8 mouse cellular contexts compared by ENCODE assay signal in genomic region chr8:70765838-70766570, GRCm38 (mm10). TPM values are rescaled to one million over a fixed set of nuclear protein-coding genes. Genes with fewer than 3 reads are reported as not detected.
DNase-seq lines count a peak whose midpoint lies in the region; ATAC-seq and TF ChIP-seq lines count a peak whose summit lies in the region.

No protein-coding gene starts in this region.

- TF ChIP-seq CTCF in thymus, adult 2 months (IDR thresholded peaks at IDR 0.05; ENCODE audit: borderline replicate concordance, control insufficient read depth, extremely low read depth, insufficient read depth, low read length, poor library complexity), result peak; percentile 30; the same call in 1 of the 2 replicates

- H3K9me3 ChIP-seq in limb, embryonic 11.5 days (ENCODE audit: control insufficient read depth, low read length), result no peaks in the 10 kb centered on the region
- no peaks in the 10 kb centered on the region for H3K9me3 ChIP-seq in midbrain, embryonic 13.5 days

- intact Hi-C loops in left cerebral cortex, postnatal 14 days (cut with DNase I), result loop anchor here (5.0 kb wide), 1 partner anchor 76 kb away; no protein-coding TSS in a partner anchor

- peaks cover 16% of the 10 kb centered on the region for H3K36me3 ChIP-seq in limb, embryonic 11.5 days (ENCODE audit: control insufficient read depth, insufficient read depth, low read length)
- H3K36me3 ChIP-seq in midbrain, embryonic 13.5 days, result peaks cover 37% of the 10 kb centered on the region
- no peaks in the 10 kb centered on the region for H3K36me3 ChIP-seq in thymus, adult 2 months (ENCODE audit: control insufficient read depth, insufficient read depth, low read length)

- no peak overlapping the region for H3K27ac ChIP-seq in limb, embryonic 11.5 days (replicated peaks; ENCODE audit: low read depth, low read length)
- H3K27ac ChIP-seq in midbrain, embryonic 13.5 days, result no peak overlapping the region
- H3K27ac ChIP-seq in thymus, adult 2 months (ENCODE audit: control insufficient read depth, insufficient read depth, low read length), result peak overlapping the region; percentile 63

- DNase-seq in adrenal gland, adult 2 months, result peak; percentile 54
- DNase-seq in adrenal gland, postnatal 25 days, result no peak
- DNase-seq in R1 (ENCODE audit: low read depth, low spot score), result peak; percentile 55
- DNase-seq in limb, embryonic 11.5 days (ENCODE audit: low spot score), result peak; percentile 58
- DNase-seq in thymus, adult 2 months, result peak; percentile 78
- no peak for DNase-seq in left cerebral cortex, postnatal 14 days (ENCODE audit: low spot score in 2 of 2)

- H3K9ac ChIP-seq in limb, embryonic 11.5 days (ENCODE audit: low read length), result peak overlapping the region; percentile 59
- H3K9ac ChIP-seq in midbrain, embryonic 13.5 days (replicated peaks), result peak overlapping the region; percentile 60

- H3K27me3 ChIP-seq in limb, embryonic 11.5 days (ENCODE audit: control insufficient read depth, insufficient read depth, low read length), result no peaks in the 10 kb centered on the region
- H3K27me3 ChIP-seq in midbrain, embryonic 13.5 days, result peaks cover 21% of the 10 kb centered on the region
- H3K27me3 ChIP-seq in thymus, adult 2 months (ENCODE audit: control insufficient read depth, insufficient read depth, low read length), result no peaks in the 10 kb centered on the region

- peak overlapping the region; percentile 88 for H3K4me2 ChIP-seq in limb, embryonic 11.5 days (ENCODE audit: low read depth, severe bottlenecking)
- H3K4me2 ChIP-seq in midbrain, embryonic 13.5 days (replicated peaks), result peak overlapping the region; percentile 54

- 2% methylated on average over 34 of the region's 34 CpGs for WGBS in limb, embryonic 11.5 days
- WGBS in midbrain, embryonic 13.5 days, result 3% methylated on average over 34 of the region's 34 CpGs
- 3% methylated on average over 34 of the region's 34 CpGs for WGBS in thymus, adult 2 months

- peak; percentile 5; the same call in 1 of the 2 replicates for ATAC-seq in granulocyte monocyte progenitor cell, adult 5-6 weeks (replicated peaks; ENCODE audit: poor library complexity, severe bottlenecking)
- ATAC-seq in limb, embryonic 11.5 days (ENCODE audit: insufficient number of reproducible peaks, low FRiP score, low TSS enrichment, low read depth), result no peak
- ATAC-seq in midbrain, embryonic 13.5 days, result no peak

- H3K4me3 ChIP-seq in limb, embryonic 11.5 days (ENCODE audit: low read depth, low read length), result peak overlapping the region; percentile 34
- H3K4me3 ChIP-seq in midbrain, embryonic 13.5 days (replicated peaks), result peak overlapping the region; percentile 27
- H3K4me3 ChIP-seq in thymus, adult 2 months (ENCODE audit: control insufficient read depth, insufficient read depth, low read length), result peak overlapping the region; percentile 46

- peaks cover 18% of the 10 kb centered on the region for H3K4me1 ChIP-seq in limb, embryonic 11.5 days (ENCODE audit: control insufficient read depth, insufficient read depth, low read length)
- H3K4me1 ChIP-seq in midbrain, embryonic 13.5 days (replicated peaks), result peaks cover 24% of the 10 kb centered on the region
- H3K4me1 ChIP-seq in thymus, adult 2 months (replicated peaks; ENCODE audit: control insufficient read depth, insufficient read depth, low read length), result peaks cover 29% of the 10 kb centered on the region

- 0 out of 2 replicates have a peak, but pooled peaks have one; percentile 27 for TF ChIP-seq POLR2A in thymus, adult 2 months (IDR thresholded peaks at IDR 0.05; ENCODE audit: control insufficient read depth, extremely low read depth, insufficient read depth, low read length, poor library complexity)

RNA-seq across cellular contexts. Expression of gene Mpv17l2, which starts 5.3 kb away (rescaled TPM):
- 100 to 1,000 TPM; 108 to 132 TPM for total RNA-seq in adrenal gland, adult 2 months (2021)
- 359 and 417 TPM in 2 replicates for polyA plus RNA-seq in adrenal gland, adult 2 months (2012; rRNA removed)
- 127 and 143 TPM in 2 replicates for total RNA-seq in adrenal gland, postnatal 25 days (2021)
- total RNA-seq in granulocyte monocyte progenitor cell, adult 5-6 weeks (2014; fragmentation: Nextera tagmentation), result 28.6 and 41.1 TPM in 2 replicates
- total RNA-seq in granulocyte monocyte progenitor cell, adult 5-6 weeks (2017), result 9.0 and 9.3 TPM in 2 replicates
- polyA plus RNA-seq in limb, embryonic 11.5 days (2014; fragmentation: Nextera tagmentation; extraction: Ambion mirVana), result 23.1 and 23.6 TPM in 2 replicates
- polyA plus RNA-seq in midbrain, embryonic 13.5 days (2015; fragmentation: Nextera tagmentation; extraction: Ambion mirVana), result 36.2 and 38.4 TPM in 2 replicates
- polyA plus RNA-seq in thymus, adult 2 months (2012; rRNA removed), result 72.9 and 103 TPM in 2 replicates
- total RNA-seq in left cerebral cortex, postnatal 14 days (2021), result 10 to 100 TPM; 36.3 to 36.5 TPM

RNA-seq across cellular contexts. Expression of gene Pik3r2, which starts 10.5 kb away (rescaled TPM):
- total RNA-seq in adrenal gland, adult 2 months (2021), result 10 to 100 TPM; 37.2 to 49.0 TPM
- polyA plus RNA-seq in adrenal gland, adult 2 months (2012; rRNA removed), result 296 and 305 TPM in 2 replicates
- 50.2 and 62.1 TPM in 2 replicates for total RNA-seq in adrenal gland, postnatal 25 days (2021)
- total RNA-seq in granulocyte monocyte progenitor cell, adult 5-6 weeks (2014; fragmentation: Nextera tagmentation), result 6.6 and 14.0 TPM in 2 replicates
- 12.1 and 16.6 TPM in 2 replicates for total RNA-seq in granulocyte monocyte progenitor cell, adult 5-6 weeks (2017)
- polyA plus RNA-seq in limb, embryonic 11.5 days (2014; fragmentation: Nextera tagmentation; extraction: Ambion mirVana), result 46.9 and 48.3 TPM in 2 replicates
- polyA plus RNA-seq in midbrain, embryonic 13.5 days (2015; fragmentation: Nextera tagmentation; extraction: Ambion mirVana), result 78.9 and 87.2 TPM in 2 replicates
- polyA plus RNA-seq in thymus, adult 2 months (2012; rRNA removed), result 124 and 136 TPM in 2 replicates
- total RNA-seq in left cerebral cortex, postnatal 14 days (2021), result 100 to 1,000 TPM; 162 to 174 TPM

RNA-seq across cellular contexts. Expression of gene Rab3a, which starts 11.5 kb away (rescaled TPM):
- total RNA-seq in adrenal gland, adult 2 months (2021), result 10 to 100 TPM; 49.1 to 85.5 TPM
- polyA plus RNA-seq in adrenal gland, adult 2 months (2012; rRNA removed), result 141 and 152 TPM in 2 replicates
- total RNA-seq in adrenal gland, postnatal 25 days (2021), result 65.2 and 89.6 TPM in 2 replicates
- 5.5 and 10.8 TPM in 2 replicates for total RNA-seq in granulocyte monocyte progenitor cell, adult 5-6 weeks (2014; fragmentation: Nextera tagmentation)
- 0.34 and 1.6 TPM in 2 replicates for total RNA-seq in granulocyte monocyte progenitor cell, adult 5-6 weeks (2017)
- 11.6 and 12.3 TPM in 2 replicates for polyA plus RNA-seq in limb, embryonic 11.5 days (2014; fragmentation: Nextera tagmentation; extraction: Ambion mirVana)
- 261 and 275 TPM in 2 replicates for polyA plus RNA-seq in midbrain, embryonic 13.5 days (2015; fragmentation: Nextera tagmentation; extraction: Ambion mirVana)
- 17.8 and 20.8 TPM in 2 replicates for polyA plus RNA-seq in thymus, adult 2 months (2012; rRNA removed)
- total RNA-seq in left cerebral cortex, postnatal 14 days (2021), result 100 to 1,000 TPM; 926 to 947 TPM

RNA-seq across cellular contexts. Expression of gene Mast3, which starts 38.9 kb away (rescaled TPM):
- total RNA-seq in adrenal gland, adult 2 months (2021), result 10 to 100 TPM; 18.9 to 20.5 TPM
- 91.5 and 91.7 TPM in 2 replicates for polyA plus RNA-seq in adrenal gland, adult 2 months (2012; rRNA removed)
- total RNA-seq in adrenal gland, postnatal 25 days (2021), result 26.9 and 27.4 TPM in 2 replicates
- 74.8 and 78.5 TPM in 2 replicates for total RNA-seq in granulocyte monocyte progenitor cell, adult 5-6 weeks (2014; fragmentation: Nextera tagmentation)
- total RNA-seq in granulocyte monocyte progenitor cell, adult 5-6 weeks (2017), result 12.4 and 12.5 TPM in 2 replicates
- polyA plus RNA-seq in limb, embryonic 11.5 days (2014; fragmentation: Nextera tagmentation; extraction: Ambion mirVana), result 11.7 and 14.6 TPM in 2 replicates
- 14.6 and 18.3 TPM in 2 replicates for polyA plus RNA-seq in midbrain, embryonic 13.5 days (2015; fragmentation: Nextera tagmentation; extraction: Ambion mirVana)
- polyA plus RNA-seq in thymus, adult 2 months (2012; rRNA removed), result 615 and 696 TPM in 2 replicates
- 100 to 1,000 TPM; 176 to 185 TPM for total RNA-seq in left cerebral cortex, postnatal 14 days (2021)

RNA-seq across cellular contexts. Expression of gene Il12rb1, which starts 42.2 kb away (rescaled TPM):
- total RNA-seq in adrenal gland, adult 2 months (2021), result under 1 TPM in 1 of 2 experiments, not detected in 1; 0.10 TPM
- polyA plus RNA-seq in adrenal gland, adult 2 months (2012; rRNA removed), result 0.28 and 0.41 TPM in 2 replicates
- not detected in 2 replicates for total RNA-seq in adrenal gland, postnatal 25 days (2021)
- total RNA-seq in granulocyte monocyte progenitor cell, adult 5-6 weeks (2014; fragmentation: Nextera tagmentation), result 0.24 and 0.62 TPM in 2 replicates
- 0.52 and 1.4 TPM in 2 replicates for total RNA-seq in granulocyte monocyte progenitor cell, adult 5-6 weeks (2017)
- polyA plus RNA-seq in limb, embryonic 11.5 days (2014; fragmentation: Nextera tagmentation; extraction: Ambion mirVana), result not detected in 2 replicates
- not detected in 2 replicates for polyA plus RNA-seq in midbrain, embryonic 13.5 days (2015; fragmentation: Nextera tagmentation; extraction: Ambion mirVana)
- 48.6 and 53.4 TPM in 2 replicates for polyA plus RNA-seq in thymus, adult 2 months (2012; rRNA removed)
- total RNA-seq in left cerebral cortex, postnatal 14 days (2021), result 1 to 10 TPM; 1.2 TPM

Comparison
In these comparisons a context has a peak if more than half of its experiments do, and no peak if none do; other contexts are left out.
1. DNase-seq: peak in adrenal gland, adult 2 months (single experiment), R1 (single experiment), limb, embryonic 11.5 days (single experiment) and thymus, adult 2 months (single experiment); none in adrenal gland, postnatal 25 days (single experiment) and left cerebral cortex, postnatal 14 days (0 of 2).
2. RNA of gene Rab3a, which starts 11.5 kb away (total RNA-seq): 926 to 947 TPM in left cerebral cortex, postnatal 14 days; 49.1 to 85.5 TPM in adrenal gland, adult 2 months, 65.2 to 89.6 TPM in adrenal gland, postnatal 25 days and 0.34 to 10.8 TPM in granulocyte monocyte progenitor cell, adult 5-6 weeks; every median in the first group is over 10 times any median in the second.
3. Peak in every context shown above with its lines, with median percentiles within 50 percentile points of each other: H3K4me3 ChIP-seq.